Mouse (Mus musculus): ENCODE data around the gene Cyb5rl. TPM values are rescaled to one million over a fixed set of nuclear protein-coding genes. Genes with fewer than 3 reads are reported as not detected.

Gene Cyb5rl
- 6.8 and 11.0 TPM in 2 replicates for polyA plus RNA-seq (2012; rRNA removed)

DNA sequence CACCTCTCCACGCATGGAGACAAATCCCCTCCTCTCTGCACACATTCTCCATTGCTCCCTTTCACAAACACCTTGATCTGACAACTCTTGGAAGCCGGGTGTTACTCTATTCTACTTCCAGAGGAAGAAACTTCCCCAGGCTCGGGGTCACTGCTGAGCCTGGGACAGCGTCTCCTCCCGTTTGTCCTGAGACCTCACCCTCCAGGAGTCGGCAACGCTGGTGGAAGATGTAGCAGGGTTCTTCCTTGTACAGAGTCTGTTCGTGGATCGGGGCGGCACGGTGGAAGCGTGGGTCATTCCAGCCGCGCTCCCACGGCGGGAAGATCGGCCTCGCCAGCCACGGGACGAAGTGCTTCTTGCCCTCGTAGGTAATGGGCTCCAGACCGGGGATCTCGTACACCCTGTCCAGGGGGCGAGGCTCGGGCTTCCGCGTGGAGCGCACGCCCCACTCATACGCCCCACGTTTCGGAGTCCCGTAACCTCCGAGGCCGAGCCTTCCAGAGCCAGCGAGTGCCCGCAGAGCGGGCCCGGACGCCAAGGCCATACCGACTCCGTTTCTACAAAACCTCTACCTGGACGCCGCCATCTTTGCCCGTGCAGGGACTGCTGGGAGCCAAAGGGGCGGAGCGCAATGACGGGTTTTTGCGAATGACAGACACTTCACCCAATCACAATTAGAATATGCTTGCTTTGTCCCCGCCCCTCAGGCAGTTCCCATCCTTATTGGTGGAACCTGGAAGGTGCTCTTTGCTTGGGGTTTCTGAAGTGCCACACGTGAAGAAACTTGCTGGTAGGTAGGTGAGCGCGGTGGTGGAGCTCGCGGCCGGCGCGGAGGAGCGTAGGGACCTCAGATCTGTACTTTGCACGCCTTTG lies at the start of gene Cyb5rl, which contains the start of gene Mrpl37:
TSS of gene Cyb5rl (plus strand) at position 737 of the 873 bp plus-strand sequence.
TSS of gene Mrpl37 (minus strand) at position 617 of the 873 bp plus-strand sequence.
- under 1% methylated on average over 60 of the region's 60 CpGs for WGBS
- Histone ChIP-seq H3K4me3 (replicated peaks; ENCODE audit: extremely low read depth, low read depth, low read length) (peak within 1 kb of the TSS; percentile 84), H3K4me1 (ENCODE audit: control insufficient read depth, insufficient read depth, low read length) (peaks cover 6% of the 10 kb centered on the region; the same call in 1 of the 2 replicates)
- TF ChIP-seq POLR2A (IDR thresholded peaks at IDR 0.05; ENCODE audit: borderline replicate concordance, extremely low read depth, low read depth, low read length) = peak; percentile 83
- TF ChIP-seq CTCF (IDR thresholded peaks at IDR 0.05; ENCODE audit: insufficient read depth, low read length) = no peak
- peak; percentile 97 for DNase-seq

DNA sequence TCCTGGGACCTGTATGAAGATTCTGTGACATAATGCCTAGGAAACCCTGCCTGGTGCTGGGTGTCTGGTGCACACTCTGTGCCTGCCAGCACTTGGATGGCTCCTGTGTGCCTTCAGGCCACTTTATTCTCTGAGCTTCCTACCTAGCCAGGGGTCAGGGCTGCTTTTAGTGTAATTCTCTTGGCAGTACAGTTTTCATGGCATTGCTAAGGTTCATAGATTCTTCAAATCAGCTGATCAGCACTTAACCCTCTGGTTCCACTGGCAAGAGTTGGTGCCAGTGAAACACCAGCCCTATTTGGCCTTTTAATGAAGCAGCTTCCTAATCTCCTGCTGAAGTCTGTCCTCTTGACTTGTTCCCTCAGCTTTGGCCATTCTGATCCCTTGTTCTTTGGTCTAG lies 49.5 kb upstream of the Cyb5rl start:
- TF ChIP-seq POLR2A (IDR thresholded peaks at IDR 0.05; ENCODE audit: borderline replicate concordance, extremely low read depth, low read depth, low read length) (no peak), CTCF (IDR thresholded peaks at IDR 0.05; ENCODE audit: insufficient read depth, low read length) (no peak)
- DNase-seq = no peak
- Histone ChIP-seq H3K4me3 (replicated peaks; ENCODE audit: extremely low read depth, low read depth, low read length) (no peak overlapping the region), H3K4me1 (ENCODE audit: control insufficient read depth, insufficient read depth, low read length) (peaks cover 9% of the 10 kb centered on the region)

DNA sequence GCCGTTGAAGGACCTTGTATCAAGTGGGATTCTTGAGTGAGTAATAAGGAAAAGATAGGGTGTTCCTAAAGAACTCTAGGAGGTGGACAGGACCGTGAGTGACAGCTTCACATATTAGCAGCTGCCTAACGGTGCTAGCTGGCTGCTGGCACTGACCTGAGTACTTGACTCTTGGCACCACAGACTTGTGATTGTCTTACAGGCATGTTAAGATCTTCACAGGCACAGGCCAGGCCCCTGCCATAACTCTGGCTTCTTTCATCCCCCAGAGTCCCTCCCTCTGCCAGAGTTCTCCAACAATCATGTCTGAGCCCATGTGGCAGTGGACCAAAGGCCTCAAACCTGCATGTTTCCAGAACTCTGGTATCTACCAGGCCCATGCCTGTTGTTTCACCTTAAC lies 48.3 kb upstream of the Cyb5rl start:
- H3K4me3 ChIP-seq (replicated peaks; ENCODE audit: extremely low read depth, low read depth, low read length) = no peak overlapping the region
- TF ChIP-seq CTCF (IDR thresholded peaks at IDR 0.05; ENCODE audit: insufficient read depth, low read length) (no peak), POLR2A (IDR thresholded peaks at IDR 0.05; ENCODE audit: borderline replicate concordance, extremely low read depth, low read depth, low read length) (no peak)
- H3K4me1 ChIP-seq (ENCODE audit: control insufficient read depth, insufficient read depth, low read length) = peaks cover 6% of the 10 kb centered on the region
- WGBS = 42% methylated on average over 3 of the region's 3 CpGs
- no peak for DNase-seq

DNA sequence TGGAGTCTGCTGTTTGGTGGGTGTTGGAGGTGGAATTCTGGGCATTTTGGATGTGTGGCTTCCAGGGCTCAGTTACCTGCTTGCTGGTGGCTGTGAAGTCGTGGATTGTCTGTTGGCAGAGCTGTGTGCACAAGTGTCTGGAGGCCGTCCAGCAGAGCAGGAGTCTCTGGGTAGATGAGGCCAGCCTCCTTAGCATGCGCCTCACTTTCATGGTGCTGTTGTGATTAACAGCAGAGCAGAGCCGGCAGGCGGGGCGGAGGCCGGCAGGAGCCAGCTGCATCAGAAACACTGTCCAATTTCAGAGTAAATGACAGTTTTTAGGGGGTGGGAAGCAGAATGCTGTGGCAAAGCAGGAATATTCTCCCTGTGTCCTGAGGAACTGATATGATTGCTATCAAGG lies 47.8 kb upstream of the Cyb5rl start:
- 54% methylated on average over 7 of the region's 7 CpGs for WGBS
- H3K4me3 ChIP-seq (replicated peaks; ENCODE audit: extremely low read depth, low read depth, low read length) = no peak overlapping the region
- peaks cover 6% of the 10 kb centered on the region for H3K4me1 ChIP-seq (ENCODE audit: control insufficient read depth, insufficient read depth, low read length)
- peak; percentile 26 for DNase-seq
- TF ChIP-seq POLR2A (IDR thresholded peaks at IDR 0.05; ENCODE audit: borderline replicate concordance, extremely low read depth, low read depth, low read length) (no peak), CTCF (IDR thresholded peaks at IDR 0.05; ENCODE audit: insufficient read depth, low read length) (no peak)

DNA sequence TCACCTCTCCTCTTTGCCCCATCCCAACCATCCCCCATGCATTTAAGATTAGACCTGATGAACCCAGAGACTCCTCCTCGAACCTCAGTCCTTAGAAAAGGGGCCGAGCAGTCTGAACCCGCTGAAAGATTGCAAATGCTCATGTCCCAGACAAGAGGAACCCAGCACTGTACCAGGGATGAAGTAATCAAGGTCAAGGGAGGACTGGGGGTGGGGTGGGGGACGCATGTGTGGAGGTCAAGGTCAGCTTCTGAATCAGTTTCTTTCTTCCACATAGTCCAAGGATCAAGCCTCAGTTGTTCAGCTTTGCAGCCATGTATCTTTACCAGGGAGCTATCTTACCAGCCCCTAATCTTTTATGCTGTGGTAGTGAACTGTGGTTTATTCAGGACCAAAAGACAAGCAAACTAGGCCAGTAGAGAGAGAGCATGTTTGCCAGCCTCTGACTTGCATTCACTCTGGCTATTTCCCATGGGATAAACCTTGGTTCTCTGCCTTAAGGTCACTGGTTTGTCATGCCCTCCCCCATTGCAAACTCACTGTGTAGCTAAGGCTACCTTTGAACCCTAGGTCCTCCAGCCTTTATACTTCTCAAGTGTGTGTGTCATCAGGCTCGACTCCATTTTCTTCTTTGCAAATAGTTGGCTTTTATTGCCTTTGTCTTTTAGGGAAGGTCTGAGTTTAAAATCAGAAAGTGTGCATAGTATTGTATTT lies 46.3 kb upstream of the Cyb5rl start:
- DNase-seq = no peak
- TF ChIP-seq POLR2A (IDR thresholded peaks at IDR 0.05; ENCODE audit: borderline replicate concordance, extremely low read depth, low read depth, low read length) (no peak), CTCF (IDR thresholded peaks at IDR 0.05; ENCODE audit: insufficient read depth, low read length) (no peak)
- WGBS = 71% methylated on average over 5 of the region's 5 CpGs

DNA sequence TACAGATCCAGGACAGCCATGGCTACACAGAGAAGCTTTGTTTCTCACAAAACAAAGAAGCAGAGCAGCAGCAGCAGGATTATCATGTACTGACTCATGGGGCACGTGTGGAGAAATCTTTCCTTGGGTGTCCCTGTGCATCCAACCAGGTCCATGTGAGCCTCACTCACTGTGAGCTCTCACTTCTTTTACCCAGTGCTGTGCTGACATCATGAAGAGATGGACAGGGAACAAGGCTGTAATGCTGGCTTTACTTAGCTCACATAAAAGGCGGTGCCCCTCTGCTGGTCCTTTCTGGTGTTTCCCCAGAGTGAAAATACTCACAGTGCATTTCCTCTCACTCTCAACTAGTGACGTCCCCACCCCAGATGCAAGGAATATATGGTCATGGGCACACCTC lies 45.3 kb upstream of the Cyb5rl start:
- Histone ChIP-seq H3K4me3 (replicated peaks; ENCODE audit: extremely low read depth, low read depth, low read length) (no peak overlapping the region), H3K4me1 (ENCODE audit: control insufficient read depth, insufficient read depth, low read length) (peaks cover 3% of the 10 kb centered on the region)
- TF ChIP-seq CTCF (IDR thresholded peaks at IDR 0.05; ENCODE audit: insufficient read depth, low read length) (no peak), POLR2A (IDR thresholded peaks at IDR 0.05; ENCODE audit: borderline replicate concordance, extremely low read depth, low read depth, low read length) (no peak)
- 72% methylated on average over 3 of the region's 3 CpGs for WGBS
- DNase-seq = no peak

More for the DNA sequence above, 46.3 kb upstream of the Cyb5rl start:
- H3K4me1 ChIP-seq (ENCODE audit: control insufficient read depth, insufficient read depth, low read length) = peaks cover 6% of the 10 kb centered on the region
- no peak overlapping the region for H3K4me3 ChIP-seq (replicated peaks; ENCODE audit: extremely low read depth, low read depth, low read length)

DNA sequence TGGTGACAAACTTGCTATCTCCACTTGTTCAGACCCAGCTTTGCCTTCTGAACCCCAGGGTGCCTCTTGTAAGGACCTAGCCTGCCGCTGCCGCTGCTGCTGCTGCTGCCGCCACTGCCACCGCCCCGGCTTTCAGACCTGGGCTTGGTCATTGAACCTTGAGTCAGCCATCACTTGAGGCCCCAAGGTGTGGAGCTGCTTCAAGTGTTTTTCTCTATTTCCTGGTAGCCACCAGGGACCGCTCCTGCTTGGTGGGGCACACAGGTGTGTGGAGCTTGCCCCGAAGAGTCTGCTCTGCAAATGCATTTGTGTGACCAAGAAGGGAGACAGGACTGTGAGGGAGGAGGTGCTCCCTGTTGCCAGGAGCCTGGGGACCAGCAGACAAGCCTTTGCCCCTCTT lies 41.9 kb upstream of the Cyb5rl start:
- no peak for DNase-seq
- Histone ChIP-seq H3K4me1 (ENCODE audit: control insufficient read depth, insufficient read depth, low read length) (no peaks in the 10 kb centered on the region), H3K4me3 (replicated peaks; ENCODE audit: extremely low read depth, low read depth, low read length) (no peak overlapping the region)
- TF ChIP-seq POLR2A (IDR thresholded peaks at IDR 0.05; ENCODE audit: borderline replicate concordance, extremely low read depth, low read depth, low read length) (no peak), CTCF (IDR thresholded peaks at IDR 0.05; ENCODE audit: insufficient read depth, low read length) (no peak)
- WGBS = 71% methylated on average over 7 of the region's 7 CpGs

DNA sequence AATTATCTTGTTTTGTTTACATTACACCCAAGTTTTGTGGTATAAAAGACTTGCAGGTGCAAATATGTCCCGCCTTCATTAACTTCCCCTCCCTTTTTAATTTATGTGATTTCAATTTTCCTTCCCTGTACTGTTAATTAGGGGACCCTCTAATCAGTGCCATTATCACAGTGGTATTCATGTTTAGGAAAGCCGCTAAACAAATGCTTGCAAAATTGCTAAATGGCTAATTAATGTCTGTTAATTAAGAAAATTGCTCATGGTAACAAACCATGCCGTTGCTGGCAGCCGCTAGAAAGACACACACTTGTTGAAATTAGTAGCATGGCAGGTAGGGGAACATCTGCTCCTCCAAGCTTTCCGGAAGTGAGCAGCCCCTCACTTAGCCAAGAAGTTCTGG lies 41.4 kb upstream of the Cyb5rl start:
- Histone ChIP-seq H3K4me1 (ENCODE audit: control insufficient read depth, insufficient read depth, low read length) (no peaks in the 10 kb centered on the region), H3K4me3 (replicated peaks; ENCODE audit: extremely low read depth, low read depth, low read length) (no peak overlapping the region)
- 92% methylated on average over 5 of the region's 5 CpGs for WGBS
- TF ChIP-seq POLR2A (IDR thresholded peaks at IDR 0.05; ENCODE audit: borderline replicate concordance, extremely low read depth, low read depth, low read length) (no peak), CTCF (IDR thresholded peaks at IDR 0.05; ENCODE audit: insufficient read depth, low read length) (no peak)
- no peak for DNase-seq

DNA sequence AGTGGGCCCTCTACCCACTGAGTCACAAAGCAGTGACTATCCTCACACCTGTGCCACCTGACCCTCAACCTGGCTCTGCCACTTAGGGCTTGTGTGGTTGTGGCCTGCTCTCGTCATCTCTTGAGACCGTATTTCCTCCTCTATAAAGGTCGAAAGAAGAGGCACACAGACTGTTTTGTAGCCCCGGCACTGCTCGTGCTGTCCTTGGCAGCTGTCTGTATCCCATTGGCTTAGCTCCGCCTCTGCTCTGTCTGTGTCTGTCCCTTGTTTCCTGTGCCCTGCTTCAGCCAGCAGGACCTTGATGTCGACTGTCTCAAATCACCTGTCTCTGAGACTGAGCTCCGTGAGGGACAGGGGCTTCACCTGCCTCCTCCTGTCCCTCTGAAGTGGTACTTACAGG lies 40.3 kb upstream of the Cyb5rl start:
- Histone ChIP-seq H3K4me1 (ENCODE audit: control insufficient read depth, insufficient read depth, low read length) (no peaks in the 10 kb centered on the region), H3K4me3 (replicated peaks; ENCODE audit: extremely low read depth, low read depth, low read length) (no peak overlapping the region)
- DNase-seq = no peak
- 37% methylated on average over 8 of the region's 8 CpGs for WGBS
- TF ChIP-seq CTCF (IDR thresholded peaks at IDR 0.05; ENCODE audit: insufficient read depth, low read length) (no peak), POLR2A (IDR thresholded peaks at IDR 0.05; ENCODE audit: borderline replicate concordance, extremely low read depth, low read depth, low read length) (no peak)

Measured in lung, adult 2 months (tissue).